Mouse (Mus musculus): ENCODE results near the gene Egflam. TPM values are rescaled to one million over a fixed set of nuclear protein-coding genes. Genes with fewer than 3 reads are reported as not detected.

Gene Egflam
- polyA plus RNA-seq, 1 experiment from 2014 or later: 15.3 TPM

DNA sequence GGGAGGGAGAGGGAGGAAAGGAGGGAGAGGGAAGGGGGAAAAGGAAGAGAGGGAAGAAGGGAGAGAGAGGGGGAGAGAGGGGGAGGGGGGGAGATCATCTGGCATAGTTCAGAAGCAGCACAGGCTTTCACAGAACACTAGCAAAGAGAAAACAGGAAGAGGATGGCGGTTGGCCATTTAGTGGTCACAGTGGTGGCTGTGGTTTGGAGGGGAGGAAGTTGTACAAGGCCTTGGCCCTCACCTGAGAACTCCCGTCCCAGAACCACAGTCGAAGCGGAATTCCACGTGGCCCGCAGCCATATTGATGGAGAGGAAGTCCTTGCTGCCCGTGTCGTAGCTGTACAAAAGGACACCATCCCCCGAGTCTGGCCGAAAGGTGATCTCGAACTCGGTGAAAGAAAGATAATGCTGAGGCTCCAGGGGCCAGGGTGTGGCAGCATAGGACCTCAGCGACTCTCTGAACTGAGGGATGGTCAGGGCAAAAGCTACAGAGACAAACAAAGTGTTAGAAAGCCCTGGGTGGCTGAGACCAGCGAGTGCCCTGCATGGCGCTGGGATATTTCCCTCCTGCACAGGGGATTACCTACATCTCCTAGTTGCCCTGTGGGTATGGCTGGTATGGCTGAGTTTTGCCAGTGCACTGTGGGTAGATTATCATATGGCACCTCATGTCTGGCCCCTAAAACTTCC, 155.9 kb downstream of the Egflam start:
- H3K36me3 ChIP-seq (ENCODE audit: control insufficient read depth, insufficient read depth, low read length): no peaks in the 10 kb centered on the region
- no peak overlapping the region for H3K4me3 ChIP-seq (ENCODE audit: low read length)
- no peaks in the 10 kb centered on the region for H3K9me3 ChIP-seq (ENCODE audit: control insufficient read depth, low read length)
- no peak overlapping the region for H3K4me2 ChIP-seq (replicated peaks; ENCODE audit: low read depth, low read length)
- H3K27me3 ChIP-seq (ENCODE audit: control insufficient read depth, insufficient read depth, low read length): no peaks in the 10 kb centered on the region
- no peak overlapping the region for H3K9ac ChIP-seq (ENCODE audit: low read depth, low read length)
- no peak for ATAC-seq (ENCODE audit: low FRiP score, low TSS enrichment)
- 78% methylated on average over 15 of the region's 15 CpGs for WGBS
- H3K27ac ChIP-seq (ENCODE audit: low read depth, low read length): no peak overlapping the region
- no peaks in the 10 kb centered on the region for H3K4me1 ChIP-seq (ENCODE audit: control insufficient read depth, insufficient read depth, low read length)

DNA sequence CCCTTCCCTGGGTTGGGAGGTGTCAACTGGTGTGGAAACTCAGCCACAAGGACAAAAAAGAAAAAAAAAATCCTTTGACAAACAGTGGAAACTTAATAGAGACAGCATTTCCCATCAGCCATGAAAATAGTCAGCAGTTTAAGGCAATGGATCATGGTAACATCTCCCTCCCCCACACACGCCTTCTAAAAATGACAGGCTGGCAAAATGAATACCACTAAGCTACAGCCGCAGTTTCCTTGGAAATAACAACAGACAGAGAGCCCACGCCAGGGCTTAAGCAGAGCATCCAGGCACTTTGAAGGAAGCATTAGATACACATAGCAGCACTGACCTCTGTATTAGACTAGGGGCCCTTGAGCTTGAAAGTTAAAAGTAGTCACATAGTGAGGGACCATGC, 157.2 kb downstream of the Egflam start:
- H3K27me3 ChIP-seq (ENCODE audit: control insufficient read depth, insufficient read depth, low read length): no peaks in the 10 kb centered on the region
- no peak for ATAC-seq (ENCODE audit: low FRiP score, low TSS enrichment)
- no peak overlapping the region for H3K4me3 ChIP-seq (ENCODE audit: low read length)
- H3K9me3 ChIP-seq (ENCODE audit: control insufficient read depth, low read length): no peaks in the 10 kb centered on the region
- 66% methylated on average over 3 of the region's 3 CpGs for WGBS
- H3K36me3 ChIP-seq (ENCODE audit: control insufficient read depth, insufficient read depth, low read length): no peaks in the 10 kb centered on the region
- no peak overlapping the region for H3K4me2 ChIP-seq (replicated peaks; ENCODE audit: low read depth, low read length)
- no peak overlapping the region for H3K9ac ChIP-seq (ENCODE audit: low read depth, low read length)
- no peak overlapping the region for H3K27ac ChIP-seq (ENCODE audit: low read depth, low read length)
- no peaks in the 10 kb centered on the region for H3K4me1 ChIP-seq (ENCODE audit: control insufficient read depth, insufficient read depth, low read length)

DNA sequence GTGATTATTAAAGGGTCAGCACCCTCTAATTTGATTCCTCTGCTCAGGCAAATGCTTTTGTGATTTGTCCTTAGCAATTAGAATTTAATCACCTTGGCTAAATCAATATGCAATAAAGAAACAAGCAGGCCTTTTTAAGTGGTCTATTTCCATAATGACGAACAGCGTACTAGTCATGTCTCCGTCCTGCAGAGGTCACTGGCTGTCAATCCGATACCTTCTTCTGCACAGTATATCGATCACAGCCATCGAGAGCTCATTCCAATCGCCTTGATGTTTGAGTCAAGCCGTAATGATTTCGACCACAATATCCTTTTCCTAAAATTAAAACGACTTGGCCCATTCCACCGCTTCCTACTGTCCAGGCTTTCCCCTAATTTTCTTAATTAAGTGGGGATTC, 158.3 kb downstream of the Egflam start:
- H3K4me1 ChIP-seq (ENCODE audit: control insufficient read depth, insufficient read depth, low read length): no peaks in the 10 kb centered on the region
- ATAC-seq (ENCODE audit: low FRiP score, low TSS enrichment): no peak
- H3K4me2 ChIP-seq (replicated peaks; ENCODE audit: low read depth, low read length): no peak overlapping the region

DNA sequence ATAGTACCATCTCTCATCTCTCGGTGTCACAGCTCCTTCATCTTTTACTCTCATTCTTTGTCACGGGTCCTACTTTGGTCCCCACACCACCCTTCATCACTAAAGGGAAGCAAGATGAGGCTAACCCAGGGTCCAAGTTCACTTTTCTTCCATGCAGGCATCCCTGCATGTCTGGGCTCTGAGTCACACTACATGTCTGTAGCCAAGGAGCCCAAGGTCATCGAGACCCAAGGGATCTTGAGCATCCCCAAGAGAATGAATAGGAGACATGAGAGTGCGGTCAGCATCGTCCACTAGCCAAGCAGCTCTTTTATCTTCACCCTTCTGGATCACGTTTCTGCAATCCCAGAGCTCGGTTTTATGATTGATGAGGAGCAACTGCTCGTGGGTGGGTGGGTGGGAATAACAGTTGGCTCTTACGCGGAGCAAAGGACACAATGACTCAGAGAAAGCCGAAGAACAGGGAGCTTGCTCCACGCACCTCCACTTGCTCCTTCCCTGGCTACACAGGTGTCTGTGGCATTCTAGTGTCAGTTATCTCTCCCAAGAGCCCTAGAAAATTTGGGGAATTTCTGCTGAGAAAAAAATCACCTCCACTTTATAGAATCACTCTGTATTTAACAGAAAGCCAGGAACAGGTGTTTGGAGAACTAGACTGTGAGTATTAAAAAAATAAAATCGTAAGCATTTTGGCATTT, 164.7 kb downstream of the Egflam start:
- H3K9me3 ChIP-seq (ENCODE audit: control insufficient read depth, low read length): no peaks in the 10 kb centered on the region
- H3K4me2 ChIP-seq (replicated peaks; ENCODE audit: low read depth, low read length): no peak overlapping the region
- no peak overlapping the region for H3K9ac ChIP-seq (ENCODE audit: low read depth, low read length)
- no peak overlapping the region for H3K4me3 ChIP-seq (ENCODE audit: low read length)
- 70% methylated on average over 13 of the region's 13 CpGs for WGBS
- H3K4me1 ChIP-seq (ENCODE audit: control insufficient read depth, insufficient read depth, low read length): no peaks in the 10 kb centered on the region
- no peak overlapping the region for H3K27ac ChIP-seq (ENCODE audit: low read depth, low read length)
- ATAC-seq (ENCODE audit: low FRiP score, low TSS enrichment): no peak
- H3K36me3 ChIP-seq (ENCODE audit: control insufficient read depth, insufficient read depth, low read length): no peaks in the 10 kb centered on the region
- no peaks in the 10 kb centered on the region for H3K27me3 ChIP-seq (ENCODE audit: control insufficient read depth, insufficient read depth, low read length)

More for the DNA sequence above, 158.3 kb downstream of the Egflam start:
- Histone ChIP-seq H3K9ac (ENCODE audit: low read depth, low read length) (no peak overlapping the region), H3K9me3 (ENCODE audit: control insufficient read depth, low read length) (no peaks in the 10 kb centered on the region), H3K27me3 (ENCODE audit: control insufficient read depth, insufficient read depth, low read length) (no peaks in the 10 kb centered on the region), H3K36me3 (ENCODE audit: control insufficient read depth, insufficient read depth, low read length) (no peaks in the 10 kb centered on the region), H3K4me3 (ENCODE audit: low read length) (no peak overlapping the region), H3K27ac (ENCODE audit: low read depth, low read length) (no peak overlapping the region)
- 89% methylated on average over 11 of the region's 11 CpGs for WGBS

DNA sequence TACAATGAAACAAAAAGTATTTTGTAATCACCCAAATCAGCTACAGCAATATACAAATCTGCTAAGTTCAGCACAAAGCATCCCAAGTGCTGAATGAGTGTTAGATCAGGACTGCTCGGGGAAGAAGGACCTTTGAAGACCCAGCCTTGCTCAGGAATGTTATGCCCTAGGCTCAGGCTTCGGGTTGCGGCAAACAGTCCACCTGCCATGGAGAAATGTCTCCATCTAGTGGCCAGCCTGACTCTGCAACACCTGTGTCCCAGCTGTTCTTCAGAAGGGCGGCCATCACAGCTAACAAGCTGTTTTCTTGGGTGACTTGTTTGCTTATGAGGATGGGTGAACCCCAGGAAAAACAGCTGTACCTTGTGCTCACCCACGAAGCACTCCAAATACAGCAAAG, 172.0 kb downstream of the Egflam start:
- Histone ChIP-seq H3K36me3 (ENCODE audit: control insufficient read depth, insufficient read depth, low read length) (no peaks in the 10 kb centered on the region), H3K9me3 (ENCODE audit: control insufficient read depth, low read length) (no peaks in the 10 kb centered on the region), H3K9ac (ENCODE audit: low read depth, low read length) (no peak overlapping the region), H3K4me3 (ENCODE audit: low read length) (no peak overlapping the region), H3K4me1 (ENCODE audit: control insufficient read depth, insufficient read depth, low read length) (no peaks in the 10 kb centered on the region), H3K4me2 (replicated peaks; ENCODE audit: low read depth, low read length) (no peak overlapping the region), H3K27me3 (ENCODE audit: control insufficient read depth, insufficient read depth, low read length) (no peaks in the 10 kb centered on the region), H3K27ac (ENCODE audit: low read depth, low read length) (no peak overlapping the region)
- WGBS: 3% methylated on average over 5 of the region's 5 CpGs
- peak; percentile 89 for ATAC-seq (ENCODE audit: low FRiP score, low TSS enrichment)

DNA sequence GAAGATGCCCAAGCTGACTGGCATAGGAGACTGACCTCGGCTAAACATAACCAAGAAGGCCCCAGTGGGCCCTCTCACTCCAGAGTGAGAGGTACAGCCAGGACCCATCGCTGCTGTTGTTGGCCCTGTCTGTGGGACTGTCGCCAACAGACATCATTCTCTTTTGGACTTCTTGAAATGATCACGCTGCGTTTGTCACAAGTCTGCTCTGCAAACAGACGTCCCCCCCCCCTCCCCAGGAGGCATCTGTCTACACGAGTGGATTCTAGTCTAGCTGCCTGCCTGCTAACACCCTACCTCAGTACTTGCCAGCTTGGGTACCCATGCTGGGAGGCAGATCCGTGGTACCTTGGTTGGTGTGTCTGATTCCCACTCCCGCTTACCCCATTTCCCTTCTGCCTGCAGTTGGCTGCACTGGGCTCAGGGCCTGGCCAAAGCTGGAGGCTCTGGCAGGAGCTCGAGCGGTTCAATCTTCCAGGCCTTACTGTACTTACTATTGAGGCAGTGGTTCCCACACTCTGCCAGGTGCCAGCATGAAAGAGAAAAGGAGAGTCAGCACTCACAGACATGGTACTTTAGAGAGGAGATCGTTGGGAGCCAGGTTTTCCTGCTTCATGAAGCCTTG, 173.9 kb downstream of the Egflam start:
- 75% methylated on average over 12 of the region's 12 CpGs for WGBS
- Histone ChIP-seq H3K4me1 (ENCODE audit: control insufficient read depth, insufficient read depth, low read length) (no peaks in the 10 kb centered on the region), H3K36me3 (ENCODE audit: control insufficient read depth, insufficient read depth, low read length) (no peaks in the 10 kb centered on the region), H3K4me2 (replicated peaks; ENCODE audit: low read depth, low read length) (no peak overlapping the region), H3K9ac (ENCODE audit: low read depth, low read length) (no peak overlapping the region), H3K9me3 (ENCODE audit: control insufficient read depth, low read length) (no peaks in the 10 kb centered on the region), H3K27me3 (ENCODE audit: control insufficient read depth, insufficient read depth, low read length) (no peaks in the 10 kb centered on the region), H3K27ac (ENCODE audit: low read depth, low read length) (no peak overlapping the region), H3K4me3 (ENCODE audit: low read length) (no peak overlapping the region)
- ATAC-seq (ENCODE audit: low FRiP score, low TSS enrichment): no peak

DNA sequence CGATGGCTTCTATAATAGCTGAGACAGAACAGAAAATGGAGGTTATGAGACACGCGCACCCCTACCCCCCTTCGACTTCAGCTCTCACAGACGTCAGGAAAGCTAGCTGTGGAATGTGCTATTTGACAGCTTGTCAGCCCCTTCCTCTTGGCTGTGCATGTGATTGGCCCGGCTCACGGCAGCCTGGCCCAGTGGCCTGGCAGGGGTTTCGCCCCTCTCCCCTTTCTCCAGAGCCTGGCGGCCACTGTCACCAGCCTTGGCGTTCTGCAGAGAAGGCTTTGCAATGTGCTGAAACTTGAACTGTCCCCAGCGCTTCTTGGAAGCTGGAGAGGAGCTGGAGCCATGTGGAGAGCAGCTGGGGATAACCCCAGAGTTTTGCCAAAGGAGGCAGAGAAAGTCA, 175.4 kb downstream of the Egflam start:
- no peak overlapping the region for H3K27ac ChIP-seq (ENCODE audit: low read depth, low read length)
- 52% methylated on average over 11 of the region's 11 CpGs for WGBS
- no peak overlapping the region for H3K9ac ChIP-seq (ENCODE audit: low read depth, low read length)

DNA sequence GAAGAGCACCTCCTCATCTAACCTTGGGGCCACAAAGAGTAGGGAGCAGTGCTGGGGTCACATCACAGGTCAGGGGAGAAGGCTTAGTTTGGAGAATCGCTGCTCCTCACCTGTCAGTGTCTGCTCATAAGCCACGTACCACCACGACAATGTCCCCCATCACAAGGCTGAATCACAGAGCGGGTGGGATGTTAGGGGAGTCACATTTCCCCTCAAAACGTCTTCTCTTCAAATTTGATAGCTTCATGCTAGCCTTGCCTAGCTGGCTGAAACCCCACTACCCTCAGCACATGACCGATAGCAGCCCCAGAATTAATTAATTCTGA, 181.0 kb downstream of the Egflam start:
- WGBS: 69% methylated on average over 6 of the region's 6 CpGs

More for the DNA sequence above, 175.4 kb downstream of the Egflam start:
- Histone ChIP-seq H3K4me3 (ENCODE audit: low read length) (no peak overlapping the region), H3K4me2 (replicated peaks; ENCODE audit: low read depth, low read length) (no peak overlapping the region), H3K27me3 (ENCODE audit: control insufficient read depth, insufficient read depth, low read length) (no peaks in the 10 kb centered on the region), H3K4me1 (ENCODE audit: control insufficient read depth, insufficient read depth, low read length) (no peaks in the 10 kb centered on the region), H3K9me3 (ENCODE audit: control insufficient read depth, low read length) (no peaks in the 10 kb centered on the region), H3K36me3 (ENCODE audit: control insufficient read depth, insufficient read depth, low read length) (no peaks in the 10 kb centered on the region)
- no peak for ATAC-seq (ENCODE audit: low FRiP score, low TSS enrichment)

DNA sequence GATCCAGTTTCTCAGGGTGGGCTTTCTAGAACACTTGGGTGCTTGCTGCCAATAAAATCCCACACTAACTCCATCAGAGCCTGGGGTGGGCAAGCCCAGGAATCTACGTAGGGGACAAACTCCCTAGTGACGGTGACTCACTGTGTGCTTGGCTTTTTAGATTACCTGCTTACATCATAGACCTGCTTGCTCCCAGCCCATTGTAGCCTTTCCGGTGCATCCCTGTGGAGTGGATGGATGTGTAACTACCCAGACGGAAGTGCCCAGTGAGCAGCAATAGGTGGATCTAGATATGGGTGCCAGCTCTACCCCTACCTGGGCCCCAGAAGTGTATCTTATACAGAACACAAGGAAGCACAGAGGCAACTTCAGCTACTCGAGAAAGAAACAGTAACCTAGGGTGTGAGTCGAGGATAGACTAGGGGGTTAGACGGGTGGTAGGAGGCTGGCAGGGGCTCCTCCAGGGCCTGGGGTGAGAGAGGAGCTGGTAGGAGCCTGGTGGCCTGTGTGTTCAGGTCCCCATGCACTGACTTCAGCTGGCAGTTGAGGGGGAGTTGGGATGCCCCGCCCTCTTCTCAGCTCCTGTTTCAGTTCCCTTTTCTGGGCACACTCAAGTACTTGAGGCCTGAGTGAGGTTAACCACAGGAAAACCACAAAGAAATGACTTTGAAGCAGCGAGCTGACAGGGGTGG, 181.5 kb downstream of the Egflam start:
- no peak overlapping the region for H3K4me3 ChIP-seq (ENCODE audit: low read length)
- peak; percentile 69; the same call in 1 of the 2 replicates for ATAC-seq (ENCODE audit: low FRiP score, low TSS enrichment)
- no peak overlapping the region for H3K27ac ChIP-seq (ENCODE audit: low read depth, low read length)
- WGBS: 84% methylated on average over 9 of the region's 9 CpGs
- H3K4me2 ChIP-seq (replicated peaks; ENCODE audit: low read depth, low read length): no peak overlapping the region
- H3K9ac ChIP-seq (ENCODE audit: low read depth, low read length): no peak overlapping the region
- no peaks in the 10 kb centered on the region for H3K4me1 ChIP-seq (ENCODE audit: control insufficient read depth, insufficient read depth, low read length)
- H3K36me3 ChIP-seq (ENCODE audit: control insufficient read depth, insufficient read depth, low read length): no peaks in the 10 kb centered on the region
- H3K27me3 ChIP-seq (ENCODE audit: control insufficient read depth, insufficient read depth, low read length): no peaks in the 10 kb centered on the region
- H3K9me3 ChIP-seq (ENCODE audit: control insufficient read depth, low read length): no peaks in the 10 kb centered on the region

More for the DNA sequence above, 181.0 kb downstream of the Egflam start:
- Histone ChIP-seq H3K27ac (ENCODE audit: low read depth, low read length) (no peak overlapping the region), H3K4me1 (ENCODE audit: control insufficient read depth, insufficient read depth, low read length) (no peaks in the 10 kb centered on the region), H3K36me3 (ENCODE audit: control insufficient read depth, insufficient read depth, low read length) (no peaks in the 10 kb centered on the region), H3K4me3 (ENCODE audit: low read length) (no peak overlapping the region), H3K9ac (ENCODE audit: low read depth, low read length) (no peak overlapping the region), H3K9me3 (ENCODE audit: control insufficient read depth, low read length) (no peaks in the 10 kb centered on the region), H3K27me3 (ENCODE audit: control insufficient read depth, insufficient read depth, low read length) (no peaks in the 10 kb centered on the region), H3K4me2 (replicated peaks; ENCODE audit: low read depth, low read length) (no peak overlapping the region)
- ATAC-seq (ENCODE audit: low FRiP score, low TSS enrichment): no peak

All from kidney, embryonic 14.5 days (tissue).